Mouse (Mus musculus) MEL (cell line): ENCODE measurements around the gene Itpr3. TPM values are rescaled to one million over a fixed set of nuclear protein-coding genes. Genes with fewer than 3 reads are reported as not detected.

Experiments used
- DNase-seq: peaks from one replicate; pipeline ENCODE4 v3.0.0; 2011; ENCODE audit warnings: low read depth, low spot score
- H3K27ac ChIP-seq: 2 replicates; pipeline ENCODE4 v1.5.1; 2012; ENCODE audit warnings: low read depth, mild to moderate bottlenecking, control low read depth, low read length, moderate library complexity; ENCODE audit not compliant: control insufficient read depth
- H3K27me3 ChIP-seq, 2 experiments: fragments of 150-350 bp in 1 of 2; sonication (generic) in 1 of 2; 2 replicates each; pipeline ENCODE4 v1.6.1; 2012; ENCODE audit warnings: low read length in 2 of 2, mild to moderate bottlenecking in 2 of 2, improper control_type of control experiment in 1 of 2, moderate library complexity in 1 of 2; ENCODE audit not compliant: insufficient read depth in 2 of 2, control insufficient read depth in 1 of 2
- H3K36me3 ChIP-seq, 2 experiments: 2 replicates each; pipeline ENCODE4 v1.6.1; 2012 to 2014; ENCODE audit warnings: low read length in 2 of 2, improper control_type of control experiment in 1 of 2, inconsistent platforms in 1 of 2, mild to moderate bottlenecking in 1 of 2; ENCODE audit not compliant: insufficient read depth in 2 of 2, control insufficient read depth in 1 of 2
- H3K4me1 ChIP-seq, 2 experiments: fragments of 150-350 bp in 1 of 2; sonication (generic) in 1 of 2; 2 replicates each; pipeline ENCODE4 v1.6.1; 2012; ENCODE audit warnings: low read length in 2 of 2, improper control_type of control experiment in 1 of 2, mild to moderate bottlenecking in 1 of 2; ENCODE audit not compliant: insufficient read depth in 2 of 2, control insufficient read depth in 1 of 2
- H3K4me3 ChIP-seq, 2 experiments: fragments of 150-350 bp in 1 of 2; sonication (generic) in 1 of 2; 2 replicates each; pipeline ENCODE4 v1.5.1; 2012; ENCODE audit warnings: low read depth in 2 of 2, low read length in 2 of 2, mild to moderate bottlenecking in 2 of 2, moderate library complexity in 2 of 2, control low read depth in 1 of 2, improper control_type of control experiment in 1 of 2; ENCODE audit not compliant: control insufficient read depth in 1 of 2, insufficient read depth in 1 of 2
- H3K79me2 ChIP-seq: 2 replicates; pipeline ENCODE4 v1.6.1; 2012; ENCODE audit warnings: mild to moderate bottlenecking, low read length, moderate library complexity; ENCODE audit not compliant: control insufficient read depth, poor library complexity, insufficient read depth
- H3K9ac ChIP-seq: 2 replicates; pipeline ENCODE4 v1.6.1; 2012; ENCODE audit warnings: low read depth, mild to moderate bottlenecking, control low read depth, low read length, moderate library complexity; ENCODE audit not compliant: control insufficient read depth, poor library complexity, severe bottlenecking
- H3K9me3 ChIP-seq: fragments of 150-350 bp; sonication (generic); replicated peaks from 2 replicates; pipeline ENCODE4 v1.6.1; 2012; ENCODE audit warnings: mild to moderate bottlenecking, low read length, improper control_type of control experiment, moderate library complexity; ENCODE audit not compliant: insufficient read depth
- BHLHE40 ChIP-seq: IDR thresholded peaks from 2 replicates; pipeline ENCODE4 v1.6.1; 2012; ENCODE audit warnings: low read depth, mild to moderate bottlenecking, inconsistent platforms, low read length, improper control_type of control experiment, borderline replicate concordance
- CHD1 ChIP-seq: IDR thresholded peaks from 2 replicates; pipeline ENCODE4 v1.6.1; 2012; ENCODE audit warnings: low read depth, mild to moderate bottlenecking, inconsistent platforms, low read length, improper control_type of control experiment
- CHD2 ChIP-seq: IDR thresholded peaks from 2 replicates; pipeline ENCODE4 v1.6.1; 2011; ENCODE audit warnings: low read length, improper control_type of control experiment
- CTCF ChIP-seq, 3 experiments: IDR thresholded peaks in 2 of 3; conservative IDR thresholded peaks in 1 of 3; 2 replicates each; pipeline ENCODE4 v1.5.1; 2011 to 2012; ENCODE audit warnings: low read length in 3 of 3, low read depth in 2 of 3, mild to moderate bottlenecking in 2 of 3, improper control_type of control experiment in 1 of 3, inconsistent platforms in 1 of 3, mixed read lengths in 1 of 3, moderate library complexity in 1 of 3; ENCODE audit not compliant: control insufficient read depth in 1 of 3, insufficient read depth in 1 of 3, poor library complexity in 1 of 3, severe bottlenecking in 1 of 3
- E2F4 ChIP-seq: IDR thresholded peaks from 2 replicates; pipeline ENCODE4 v1.6.1; 2011; ENCODE audit warnings: low read depth, low read length, improper control_type of control experiment, borderline replicate concordance
- ELF1 ChIP-seq: IDR thresholded peaks from 2 replicates; pipeline ENCODE4 v1.6.1; 2014; ENCODE audit warnings: low read depth, mild to moderate bottlenecking, inconsistent platforms, low read length, improper control_type of control experiment, moderate library complexity
- ETS1 ChIP-seq: IDR thresholded peaks from 2 replicates; pipeline ENCODE4 v1.6.1; 2012; ENCODE audit warnings: low read depth, mild to moderate bottlenecking, inconsistent platforms, low read length, improper control_type of control experiment, moderate library complexity
- GABPA ChIP-seq: IDR thresholded peaks from 2 replicates; pipeline ENCODE4 v1.6.1; 2012; ENCODE audit warnings: low read depth, mild to moderate bottlenecking, inconsistent platforms, low read length, improper control_type of control experiment, moderate library complexity
- GATA1 ChIP-seq: IDR thresholded peaks from 2 replicates; pipeline ENCODE4 v1.6.1; 2011; ENCODE audit warnings: low read depth, low read length, improper control_type of control experiment
- HCFC1 ChIP-seq: IDR thresholded peaks from 2 replicates; pipeline ENCODE4 v1.6.1; 2012; ENCODE audit warnings: low read depth, mild to moderate bottlenecking, inconsistent platforms, low read length, improper control_type of control experiment, moderate library complexity
- KAT2A ChIP-seq: conservative IDR thresholded peaks from 2 replicates; pipeline ENCODE4 v1.6.1; 2012; ENCODE audit warnings: low read depth, low read length, improper control_type of control experiment, inconsistent platforms
- MAFK ChIP-seq: IDR thresholded peaks from 2 replicates; pipeline ENCODE4 v1.6.1; 2011; ENCODE audit warnings: low read depth, mild to moderate bottlenecking, low read length, improper control_type of control experiment, borderline replicate concordance
- MAZ ChIP-seq: IDR thresholded peaks from 2 replicates; pipeline ENCODE4 v1.6.1; 2012; ENCODE audit warnings: low read depth, mild to moderate bottlenecking, inconsistent platforms, low read length, improper control_type of control experiment
- MEF2A ChIP-seq: IDR thresholded peaks from 2 replicates; pipeline ENCODE4 v1.6.1; 2014; ENCODE audit warnings: low read depth, mild to moderate bottlenecking, inconsistent platforms, low read length, improper control_type of control experiment; ENCODE audit not compliant: poor library complexity, insufficient replicate concordance, severe bottlenecking; ENCODE audit errors: extremely low read depth
- MYB ChIP-seq: IDR thresholded peaks from 2 replicates; pipeline ENCODE4 v1.6.1; 2011; ENCODE audit warnings: mild to moderate bottlenecking, low read depth, low read length, improper control_type of control experiment
- POLR2A ChIP-seq, 2 experiments: IDR thresholded peaks; 2 replicates each; pipeline ENCODE4 v1.6.1; 2011 to 2012; ENCODE audit warnings: low read length in 2 of 2, mild to moderate bottlenecking in 2 of 2, control low read depth in 1 of 2, improper control_type of control experiment in 1 of 2, low read depth in 1 of 2, moderate library complexity in 1 of 2; ENCODE audit not compliant: control insufficient read depth in 1 of 2, insufficient read depth in 1 of 2, poor library complexity in 1 of 2
- POLR2AphosphoS2 ChIP-seq: IDR thresholded peaks from 2 replicates; pipeline ENCODE4 v1.6.1; 2011; ENCODE audit warnings: low read length, improper control_type of control experiment
- RAD21 ChIP-seq: IDR thresholded peaks from 2 replicates; pipeline ENCODE4 v1.6.1; 2011; ENCODE audit warnings: mild to moderate bottlenecking, low read depth, low read length, improper control_type of control experiment
- SMC3 ChIP-seq: IDR thresholded peaks from 2 replicates; pipeline ENCODE4 v1.6.1; 2011; ENCODE audit warnings: low read depth, low read length, improper control_type of control experiment
- TAL1 ChIP-seq: IDR thresholded peaks from 2 replicates; pipeline ENCODE4 v1.6.1; 2012; ENCODE audit warnings: mild to moderate bottlenecking, inconsistent platforms, low read length, moderate library complexity, mixed read lengths
- TBP ChIP-seq: IDR thresholded peaks from 2 replicates; pipeline ENCODE4 v1.8.0; 2011; ENCODE audit warnings: low read depth, low read length, improper control_type of control experiment
- UBTF ChIP-seq: IDR thresholded peaks from 2 replicates; pipeline ENCODE4 v1.6.1; 2012; ENCODE audit warnings: low read depth, mild to moderate bottlenecking, inconsistent platforms, low read length, improper control_type of control experiment, moderate library complexity, borderline replicate concordance; ENCODE audit not compliant: insufficient read depth
- USF1 ChIP-seq: IDR thresholded peaks from 2 replicates; pipeline ENCODE4 v1.6.1; 2014; ENCODE audit warnings: low read depth, mild to moderate bottlenecking, inconsistent platforms, low read length, improper control_type of control experiment, moderate library complexity
- ZC3H11A ChIP-seq: IDR thresholded peaks from 2 replicates; pipeline ENCODE4 v1.6.1; 2012; ENCODE audit warnings: low read depth, mild to moderate bottlenecking, inconsistent platforms, low read length, improper control_type of control experiment
- polyA plus RNA-seq, 2 experiments: library from polyadenylated mRNA; stranded (reverse) in 1 of 2; unstranded in 1 of 2; fragments of >175 nt in 1 of 2; fragments of >200 nt in 1 of 2; gene quantifications; 2 replicates each; pipeline versions ENCODE4 v1.2.1 to v1.2.4; 2012; ENCODE audit warnings: low replicate concordance in 2 of 2, low read depth in 1 of 2; ENCODE audit not compliant: insufficient read length in 2 of 2, insufficient read depth in 1 of 2, missing spikeins in 1 of 2
- total RNA-seq: library from RNA; depleted of rRNA; stranded (reverse); fragments of 300-350 nt; gene quantifications from 2 replicates; pipeline ENCODE4 v1.2.3, GENCODE M21; 2012

The Itpr3 gene
- total and polyA plus RNA-seq, 3 experiments = 7.3 to 11.4 TPM; not detected in 1

GRCm38 (mm10) chr17:27101675-27102074 lies 44.6 kb downstream of the Itpr3 start:
- DNase-seq = no peak
- H3K27me3 ChIP-seq = no peaks in the 10 kb centered on the region
- H3K9ac ChIP-seq = no peak overlapping the region
- no peaks in the 10 kb centered on the region for H3K9me3 ChIP-seq
- TF ChIP-seq ZC3H11A (no peak), RAD21 (no peak), TAL1 (no peak), POLR2A (IDR thresholded peaks at IDR 0.05; ENCODE audit: control insufficient read depth in 1 of 2, insufficient read depth in 1 of 2, low read depth in 1 of 2, low read length in 2 of 2, poor library complexity in 1 of 2) (no peak), E2F4 (no peak), POLR2AphosphoS2 (no peak), GATA1 (no peak), CHD2 (no peak), ELF1 (no peak), MAZ (no peak), MEF2A (no peak), TBP (no peak), USF1 (no peak), BHLHE40 (no peak), UBTF (no peak), GABPA (no peak)
- no peaks in the 10 kb centered on the region for H3K4me1 ChIP-seq
- no peaks in the 10 kb centered on the region for H3K79me2 ChIP-seq
- no peaks in the 10 kb centered on the region for H3K36me3 ChIP-seq
- H3K27ac ChIP-seq = no peak overlapping the region
- no peak overlapping the region for H3K4me3 ChIP-seq

GRCm38 (mm10) chr17:27105698-27106470 lies 48.8 kb downstream of the Itpr3 start:
- peak; percentile 30 for DNase-seq
- TF ChIP-seq CTCF (IDR thresholded peaks at IDR 0.05 in 2 of 3, conservative IDR thresholded peaks at IDR 0.05 in 1 of 3; ENCODE audit: control insufficient read depth in 1 of 3, insufficient read depth in 1 of 3, low read depth in 2 of 3, low read length in 3 of 3, poor library complexity in 1 of 3, severe bottlenecking in 1 of 3) (no peak), ZC3H11A (no peak), MAFK (no peak), E2F4 (no peak), GABPA (no peak), HCFC1 (no peak), CHD1 (no peak), MEF2A (no peak), BHLHE40 (no peak), GATA1 (no peak), SMC3 (no peak), KAT2A (no peak), MYB (no peak), ETS1 (no peak)

More at GRCm38 (mm10) chr17:27105698-27106470, 48.8 kb downstream of the Itpr3 start:
- Histone ChIP-seq H3K4me3 (no peak overlapping the region), H3K27me3 (no peaks in the 10 kb centered on the region), H3K4me1 (no peaks in the 10 kb centered on the region), H3K9me3 (no peaks in the 10 kb centered on the region), H3K27ac (no peak overlapping the region), H3K36me3 (no peaks in the 10 kb centered on the region), H3K9ac (no peak overlapping the region), H3K79me2 (no peaks in the 10 kb centered on the region)
